Mouse (Mus musculus): ENCODE measurements around the gene F2rl1.
A peak's percentile ranks its signal among the peaks of the same experiment; 100 is the strongest.

The F2rl1 gene

DNA sequence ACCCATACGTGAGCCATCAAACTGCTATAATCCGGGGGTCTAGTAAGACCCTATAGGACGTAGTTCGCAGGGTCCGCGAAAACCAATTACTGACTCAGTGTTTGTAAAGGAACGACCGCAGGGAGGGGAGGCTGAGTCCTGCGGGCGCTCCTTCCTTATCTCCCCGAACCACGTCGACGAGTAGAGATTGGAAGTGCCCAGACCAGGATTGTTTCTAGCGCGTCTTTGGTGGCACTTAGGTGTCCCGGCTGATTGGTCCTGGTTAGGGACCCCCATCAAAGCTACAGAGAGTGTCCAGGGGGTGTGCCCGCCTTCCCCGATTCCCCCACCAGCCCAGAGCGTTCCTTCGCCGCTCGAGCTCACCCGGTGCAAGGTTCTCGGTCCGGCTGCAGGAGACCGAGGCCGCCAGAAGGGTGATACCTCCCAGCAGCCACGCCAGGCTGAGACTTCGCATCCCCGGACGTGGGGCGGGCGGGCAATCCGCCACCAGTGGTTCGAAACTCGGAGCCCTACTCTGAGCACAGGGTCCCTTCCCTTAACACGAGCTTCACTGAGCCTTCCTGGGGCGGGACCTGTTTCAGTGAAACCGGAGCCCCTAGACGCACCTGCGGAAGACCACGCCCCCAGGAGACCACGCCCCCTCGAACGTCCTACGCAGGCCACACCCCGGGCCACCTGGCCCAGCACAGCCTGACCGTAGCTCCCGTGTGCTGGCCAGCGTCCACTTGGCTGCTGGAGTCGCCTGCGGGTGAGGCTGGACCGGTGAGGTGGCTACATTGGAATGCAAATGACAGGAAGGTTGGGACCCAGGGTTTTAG is at the start of gene F2rl1:
Gene F2rl1 (minus strand): TSS at position 554 of the 818 bp plus-strand sequence.
- DNase-seq (ENCODE audit: low read depth) = peak; percentile 82

DNA sequence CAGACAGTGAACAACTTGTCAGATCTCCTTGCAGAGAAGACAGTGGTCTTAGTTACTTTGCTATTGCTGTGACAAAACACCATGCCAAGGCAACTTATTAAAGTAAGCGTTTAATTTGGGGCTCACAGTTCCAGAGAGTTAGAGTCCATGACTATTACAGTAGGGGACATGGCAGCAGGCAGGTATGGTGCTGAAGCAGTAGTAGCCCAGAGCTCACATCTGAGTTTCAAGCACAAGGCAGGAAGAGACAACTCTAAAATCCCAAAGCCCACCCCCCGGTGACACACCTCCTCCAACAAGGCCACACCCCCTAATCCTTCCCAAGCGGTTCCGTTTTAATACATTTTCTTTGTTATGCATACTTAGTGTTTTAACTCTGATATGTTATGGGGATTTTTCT is 45.9 kb upstream of the F2rl1 start:
- no peak for DNase-seq (ENCODE audit: low read depth)

DNA sequence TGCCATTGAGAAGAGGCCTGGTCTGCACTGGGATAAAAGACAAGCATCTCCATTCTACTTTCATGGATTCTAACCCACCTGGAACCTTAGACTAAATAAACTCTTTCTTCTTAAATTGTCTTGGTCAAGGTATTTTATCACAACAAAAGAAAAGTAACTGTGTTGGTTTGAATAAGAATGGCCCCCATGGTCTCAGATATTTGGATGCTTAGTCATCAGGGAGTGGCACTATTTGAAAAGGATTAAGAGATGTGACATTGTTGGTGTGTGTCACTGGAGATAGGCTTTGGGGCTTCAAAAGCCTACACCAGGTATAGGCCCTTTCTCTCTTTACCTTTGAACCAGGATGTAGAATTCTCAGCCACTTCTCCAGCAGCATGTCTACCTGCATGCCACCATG is 44.3 kb upstream of the F2rl1 start:
- DNase-seq (ENCODE audit: low read depth) = no peak

DNA sequence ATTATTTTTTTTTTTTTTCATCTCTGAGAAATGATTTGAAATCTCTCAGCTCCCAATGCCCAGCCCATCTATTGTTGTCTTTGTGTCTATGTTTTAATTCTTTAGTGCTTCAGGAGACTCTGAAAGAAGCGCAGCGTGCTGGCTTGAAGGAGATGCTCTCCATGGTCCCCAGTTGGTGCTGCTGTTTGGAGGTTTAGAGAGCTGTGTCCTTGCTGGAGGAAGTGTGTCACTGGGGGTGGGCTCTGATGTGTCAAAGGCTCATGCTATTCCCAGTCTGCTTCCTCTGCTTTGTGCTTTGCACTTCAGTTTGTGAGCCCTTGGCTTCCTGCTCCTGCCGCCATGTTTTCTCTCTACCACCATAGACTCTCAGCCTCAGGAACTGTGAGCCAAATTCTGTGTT is 43.3 kb upstream of the F2rl1 start:
- no peak for DNase-seq (ENCODE audit: low read depth)

DNA sequence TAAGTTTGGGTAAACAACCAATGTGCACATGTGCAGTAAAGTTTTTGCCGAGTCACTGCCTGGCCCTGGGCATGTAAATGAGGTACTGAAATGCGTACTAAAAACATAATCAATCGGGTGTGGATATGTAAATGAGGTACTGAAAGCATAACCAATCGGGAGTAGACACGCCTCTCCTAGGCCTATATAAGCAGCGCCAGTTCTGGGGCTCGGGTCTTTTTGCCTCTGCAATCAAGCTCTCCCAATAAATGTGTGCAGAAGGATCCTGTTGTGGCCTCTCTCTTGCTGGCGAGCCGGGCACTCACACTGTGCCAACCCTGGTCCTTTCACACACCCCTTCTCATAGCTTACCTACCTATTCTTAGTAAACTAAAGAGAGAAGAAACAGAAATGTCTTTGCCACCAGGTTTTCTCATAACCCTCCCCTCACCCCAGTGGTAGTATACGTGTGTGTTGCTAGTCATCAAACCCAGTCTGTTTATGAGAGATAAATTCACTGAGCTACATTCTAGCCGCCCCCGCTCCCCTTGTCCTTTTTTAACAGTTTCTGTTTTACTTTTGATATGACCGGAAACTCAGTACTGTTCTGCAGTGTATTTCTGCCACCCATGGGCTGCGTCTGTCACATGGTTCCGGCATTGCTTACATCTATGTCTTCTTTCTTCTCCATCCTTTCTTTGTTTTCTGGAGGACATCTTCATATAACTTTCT is 42.0 kb upstream of the F2rl1 start:
- DNase-seq (ENCODE audit: low read depth) = peak; percentile 85

DNA sequence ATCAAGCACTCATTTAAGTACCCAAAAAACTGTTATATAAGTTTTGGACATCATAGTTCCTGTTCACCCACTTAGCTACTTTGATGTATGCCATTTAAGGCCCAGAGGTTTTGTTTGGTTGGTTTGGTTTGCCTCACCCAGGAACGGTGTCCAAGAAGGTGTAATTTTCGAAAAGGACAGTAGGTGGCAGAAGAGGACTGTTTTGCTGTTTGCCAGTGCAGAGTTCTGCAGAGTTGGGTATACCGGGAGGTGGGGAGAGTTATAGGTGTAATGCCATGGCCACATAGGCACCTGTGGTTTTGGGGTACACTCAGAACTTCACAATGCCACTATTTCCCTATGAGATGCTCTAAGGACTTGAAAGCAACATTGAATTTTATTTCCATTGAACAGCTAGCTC is 38.7 kb upstream of the F2rl1 start:
- DNase-seq (ENCODE audit: low read depth) = peak; percentile 93

DNA sequence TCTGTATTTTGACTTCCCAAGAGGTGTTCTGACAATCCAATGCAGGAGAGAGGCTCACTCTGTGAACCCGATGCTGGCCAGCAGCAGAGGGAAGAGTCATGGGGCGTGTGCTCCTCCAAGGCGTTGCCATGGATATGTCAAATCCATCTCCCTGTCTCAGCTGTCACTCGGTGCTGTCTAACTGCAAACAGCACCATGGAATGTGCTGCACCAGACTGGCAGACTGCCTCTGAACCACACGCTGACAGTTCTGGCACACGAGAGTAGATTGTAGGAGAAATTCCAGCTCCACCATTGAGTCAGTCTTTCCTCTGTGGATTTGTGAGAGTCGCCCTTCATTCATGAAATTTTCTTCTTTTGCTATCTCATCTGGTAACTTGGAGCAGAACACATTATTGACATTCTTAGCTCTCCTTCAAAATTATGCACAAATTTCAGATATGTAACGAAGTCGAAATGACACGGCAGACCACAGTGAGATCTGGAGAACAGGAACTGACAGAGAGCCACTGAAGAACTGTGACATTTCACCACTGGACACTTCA is 38.1 kb upstream of the F2rl1 start:
- DNase-seq (ENCODE audit: low read depth) = no peak

DNA sequence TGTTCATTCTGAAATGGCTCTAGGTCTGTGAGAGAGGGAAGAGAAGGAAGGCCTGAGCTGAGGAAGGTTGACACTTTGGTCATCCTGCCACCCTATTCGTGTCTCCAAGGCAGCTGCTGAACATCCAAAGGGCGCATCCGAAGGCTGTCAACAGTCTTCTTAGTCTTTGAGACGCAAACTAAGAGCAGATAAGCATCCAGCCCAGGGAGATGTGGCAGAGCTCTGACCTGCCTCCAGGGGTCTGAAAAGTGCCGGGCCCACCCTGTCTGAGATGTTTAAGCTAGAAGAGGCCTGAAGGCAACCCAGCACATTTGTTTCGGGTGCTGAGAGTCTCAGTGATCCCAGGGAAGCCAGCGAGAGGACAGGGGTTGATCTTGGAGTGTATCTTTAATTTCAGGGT is 32.3 kb upstream of the F2rl1 start:
- DNase-seq (ENCODE audit: low read depth) = no peak

DNA sequence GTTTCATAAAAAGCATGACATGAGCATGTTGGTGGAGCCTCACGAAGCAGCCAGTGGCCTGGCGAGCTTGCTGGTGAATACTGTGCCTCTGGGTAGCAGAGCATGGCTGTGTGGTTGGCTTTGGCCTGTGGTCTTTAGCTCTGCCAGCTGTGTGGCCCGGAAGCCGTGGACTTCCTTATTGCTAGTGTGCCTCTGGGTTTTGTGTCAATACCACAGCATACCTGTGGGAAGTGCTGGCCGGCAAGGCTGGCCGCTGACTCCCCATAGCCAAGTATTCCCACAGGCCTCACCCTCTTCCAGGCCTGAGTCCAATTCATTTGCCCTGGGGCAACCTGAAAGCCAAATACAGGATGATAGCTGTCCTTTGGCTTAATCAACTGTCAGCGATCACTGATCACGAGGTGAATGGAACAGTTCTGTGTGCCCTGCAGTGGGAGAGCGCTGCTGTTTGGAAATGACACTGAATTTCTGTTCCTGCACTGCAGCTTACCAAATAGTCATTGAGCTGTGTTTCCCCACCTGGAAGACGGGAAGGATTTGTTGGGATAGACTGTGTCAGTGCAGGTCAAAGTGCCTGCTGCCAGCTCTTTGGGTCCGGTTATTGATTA is 29.0 kb upstream of the F2rl1 start:
- DNase-seq (ENCODE audit: low read depth) = no peak

DNA sequence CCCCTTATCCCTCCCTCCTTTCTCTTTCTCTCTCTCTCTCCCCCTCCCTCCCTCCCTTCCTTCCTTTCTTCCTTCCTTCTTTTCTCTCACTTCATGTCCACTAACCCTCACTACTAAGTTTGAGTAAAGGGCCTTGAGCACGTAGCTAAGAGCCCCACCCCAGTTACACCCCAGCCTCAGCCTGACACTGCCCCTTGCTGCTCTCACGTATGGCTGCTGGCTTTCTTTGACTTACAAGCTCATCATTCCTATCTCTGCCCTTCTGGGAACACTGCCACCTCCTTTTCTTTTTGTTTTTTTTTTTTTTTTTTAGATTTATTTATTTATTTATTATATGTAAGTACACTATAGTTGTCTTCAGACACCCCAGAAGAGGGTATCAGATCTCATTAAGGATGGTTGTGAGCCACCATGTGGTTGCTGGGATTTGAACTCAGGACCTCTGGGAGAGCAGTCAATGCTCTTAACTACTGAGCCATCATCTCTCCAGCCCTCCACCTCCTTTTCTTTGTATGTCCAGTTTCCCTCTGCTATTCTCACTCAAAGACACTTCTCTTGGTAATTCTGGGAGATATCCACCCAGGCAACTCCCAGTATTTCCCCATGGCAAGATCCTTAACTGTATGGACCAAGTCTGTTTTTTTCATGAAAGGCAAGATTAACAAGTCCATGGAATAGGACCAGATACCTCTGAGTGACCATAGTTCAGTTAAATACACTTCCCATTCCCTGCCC is 25.8 kb upstream of the F2rl1 start:
- DNase-seq (ENCODE audit: low read depth) = no peak

DNA sequence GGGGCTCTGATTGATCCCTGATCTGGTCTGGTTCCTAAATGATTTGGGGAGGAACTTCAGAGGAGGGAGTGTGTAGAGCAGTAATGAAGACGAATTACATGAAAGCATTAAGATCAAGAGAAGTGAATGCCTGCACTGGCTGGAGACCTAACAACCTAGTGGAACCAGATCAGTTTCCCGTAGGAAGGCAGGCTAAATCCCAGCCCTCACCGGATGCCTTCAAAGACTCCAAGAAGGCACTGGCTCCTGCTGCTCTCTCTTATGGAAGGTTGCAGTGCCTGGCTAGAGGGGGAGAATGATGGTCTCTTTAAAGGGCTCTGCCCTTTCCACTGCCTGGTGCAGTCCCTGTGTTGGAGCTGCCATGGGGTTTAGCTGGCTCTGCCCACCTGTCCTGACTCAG is 24.4 kb upstream of the F2rl1 start:
- DNase-seq (ENCODE audit: low read depth) = no peak

DNA sequence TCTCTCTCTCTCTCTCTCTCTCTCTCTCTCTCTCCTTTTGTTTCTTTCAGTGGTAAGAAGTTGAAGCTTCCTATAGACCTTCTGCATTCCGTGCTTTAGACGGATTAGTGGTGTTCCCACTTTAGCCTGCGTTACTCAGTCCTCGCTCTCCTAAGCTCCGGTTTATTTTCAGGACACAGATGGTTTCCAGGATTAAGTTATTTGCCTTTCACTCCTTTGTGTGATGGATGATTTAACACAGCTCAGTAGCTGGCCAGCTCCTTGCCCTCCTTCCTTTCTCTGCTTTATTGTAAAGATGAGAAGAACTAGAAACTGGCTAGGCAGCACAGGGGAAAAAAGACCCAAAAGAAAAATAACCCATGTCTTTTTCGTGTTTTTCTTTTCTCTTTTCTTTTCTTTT is 23.8 kb upstream of the F2rl1 start:
- no peak for DNase-seq (ENCODE audit: low read depth)

DNA sequence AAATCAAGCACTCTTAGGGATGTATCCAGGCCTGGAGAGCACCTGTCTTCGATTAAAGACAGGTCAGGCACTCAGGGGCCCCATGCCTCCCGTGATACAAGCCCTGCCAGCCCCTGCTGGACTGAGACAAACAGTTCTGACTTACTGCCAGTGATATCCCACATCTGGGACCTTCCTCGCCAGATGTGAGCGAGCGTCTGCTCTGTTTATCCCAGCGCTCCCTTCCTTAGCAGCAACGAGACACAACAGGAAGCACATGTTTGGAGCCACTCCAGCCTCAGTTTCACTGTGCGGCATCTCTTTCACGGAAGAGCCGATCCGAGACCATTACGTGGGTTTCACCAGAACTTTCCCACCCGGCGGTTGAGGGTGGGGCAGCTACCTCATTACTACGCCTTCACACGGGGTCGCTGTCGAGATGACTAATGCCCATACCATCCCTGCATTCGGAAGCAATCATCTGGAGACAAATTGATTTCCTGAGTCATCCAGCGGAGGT is 23.3 kb upstream of the F2rl1 start:
- DNase-seq (ENCODE audit: low read depth) = peak; percentile 45

DNA sequence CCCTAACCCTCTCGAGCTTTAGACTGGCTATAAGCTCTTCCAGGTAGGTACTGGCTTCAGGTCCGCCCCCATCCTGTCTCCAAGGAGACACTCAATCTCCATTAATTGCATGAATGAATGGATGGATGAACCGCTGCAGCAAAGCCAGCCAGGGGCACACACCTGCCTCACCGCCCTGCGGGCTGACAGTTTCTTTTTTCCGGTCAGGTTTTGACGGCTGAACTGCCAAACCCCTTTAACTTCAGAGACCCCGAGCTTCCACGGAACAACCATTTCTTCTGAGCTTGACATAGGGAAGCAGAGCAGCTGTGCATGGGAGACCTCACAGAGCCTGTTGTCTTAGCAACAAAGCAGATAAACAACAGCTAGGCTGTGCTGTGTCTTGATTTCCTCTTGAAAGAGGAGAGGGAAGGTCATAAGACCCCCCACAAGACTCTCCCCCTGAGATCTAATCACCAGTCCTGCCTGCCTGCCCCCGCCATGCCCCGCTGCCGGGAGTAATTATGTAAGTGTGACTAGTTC is 22.1 kb upstream of the F2rl1 start:
- no peak for DNase-seq (ENCODE audit: low read depth)

DNA sequence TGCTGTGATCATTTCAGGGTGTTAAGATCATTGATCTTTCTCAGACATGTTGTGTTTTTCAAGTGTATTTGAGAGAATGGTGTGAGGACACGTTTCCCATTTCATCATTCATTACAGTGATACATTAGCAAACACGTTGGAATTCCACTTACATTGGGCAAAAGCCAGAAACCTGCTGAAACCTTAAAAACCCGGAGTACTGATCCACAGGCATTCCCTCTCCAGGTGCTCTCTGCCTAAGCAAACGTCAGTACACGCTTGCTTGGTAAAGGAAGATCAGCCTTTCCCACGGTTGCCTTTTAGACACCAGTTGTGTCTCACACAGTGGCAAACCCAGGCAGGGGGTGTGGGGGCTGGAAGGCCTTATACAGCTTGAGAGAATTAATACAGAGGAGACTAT is 21.2 kb upstream of the F2rl1 start:
- no peak for DNase-seq (ENCODE audit: low read depth)

DNA sequence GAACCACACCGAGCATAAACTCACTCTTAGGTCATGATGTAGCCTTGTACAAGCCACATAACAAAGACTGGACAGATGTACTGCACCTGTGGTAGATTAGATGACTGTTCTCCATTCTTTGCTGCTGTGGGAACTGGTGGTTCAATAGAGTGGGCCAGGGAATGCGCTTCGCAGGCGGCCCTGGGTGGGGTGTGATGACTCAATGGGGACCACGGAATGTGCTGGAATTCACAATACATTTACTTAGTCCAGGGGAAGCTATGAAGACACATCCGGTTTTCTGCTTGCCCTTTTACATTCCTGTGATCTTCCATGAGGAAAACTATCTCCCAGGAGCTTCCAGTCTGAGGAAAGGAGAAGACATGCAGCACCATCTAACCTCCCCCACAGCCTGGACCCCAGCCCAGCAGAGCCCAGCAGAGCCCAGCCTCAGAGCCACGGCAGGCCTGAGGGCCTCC is 20.7 kb upstream of the F2rl1 start:
- no peak for DNase-seq (ENCODE audit: low read depth)

DNA sequence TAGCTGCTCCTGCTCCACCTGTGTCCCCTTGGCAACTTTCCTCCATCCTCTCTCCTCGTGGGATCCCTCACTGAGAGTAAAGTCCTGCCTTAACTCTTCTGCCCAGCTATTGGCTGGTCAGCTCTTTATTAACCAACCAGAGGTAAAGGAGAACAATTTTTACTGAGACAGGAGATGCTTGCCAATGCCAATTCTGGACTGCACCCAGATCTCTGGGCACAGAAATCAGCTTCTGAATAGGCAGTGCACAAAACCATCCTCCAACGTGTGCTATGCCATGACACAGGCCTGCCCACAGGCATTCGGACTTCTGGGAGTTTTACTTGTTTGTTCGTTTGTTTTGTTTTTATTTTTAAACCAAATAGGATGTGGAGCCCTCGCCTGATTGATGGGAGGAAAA is 13.0 kb upstream of the F2rl1 start:
- no peak for DNase-seq (ENCODE audit: low read depth)

DNA sequence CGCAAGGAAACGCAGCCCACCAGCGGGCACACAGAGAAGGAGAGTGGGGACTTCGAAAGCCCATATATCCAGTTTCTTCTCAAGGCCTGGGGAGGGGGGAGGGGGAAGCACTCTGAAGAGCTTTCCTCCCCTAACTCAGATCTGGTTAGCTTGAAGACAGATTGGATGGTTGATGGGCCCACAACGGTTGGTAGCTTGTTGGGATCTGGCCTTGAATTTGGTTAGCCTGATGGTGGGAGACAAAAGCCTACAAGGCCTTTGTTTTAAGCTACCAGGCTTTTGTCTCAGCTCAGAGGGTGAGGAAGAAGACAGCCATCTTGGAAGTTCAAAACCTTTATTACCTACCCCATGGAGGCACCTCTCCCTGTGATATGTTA is 11.1 kb upstream of the F2rl1 start:
- DNase-seq (ENCODE audit: low read depth) = no peak

DNA sequence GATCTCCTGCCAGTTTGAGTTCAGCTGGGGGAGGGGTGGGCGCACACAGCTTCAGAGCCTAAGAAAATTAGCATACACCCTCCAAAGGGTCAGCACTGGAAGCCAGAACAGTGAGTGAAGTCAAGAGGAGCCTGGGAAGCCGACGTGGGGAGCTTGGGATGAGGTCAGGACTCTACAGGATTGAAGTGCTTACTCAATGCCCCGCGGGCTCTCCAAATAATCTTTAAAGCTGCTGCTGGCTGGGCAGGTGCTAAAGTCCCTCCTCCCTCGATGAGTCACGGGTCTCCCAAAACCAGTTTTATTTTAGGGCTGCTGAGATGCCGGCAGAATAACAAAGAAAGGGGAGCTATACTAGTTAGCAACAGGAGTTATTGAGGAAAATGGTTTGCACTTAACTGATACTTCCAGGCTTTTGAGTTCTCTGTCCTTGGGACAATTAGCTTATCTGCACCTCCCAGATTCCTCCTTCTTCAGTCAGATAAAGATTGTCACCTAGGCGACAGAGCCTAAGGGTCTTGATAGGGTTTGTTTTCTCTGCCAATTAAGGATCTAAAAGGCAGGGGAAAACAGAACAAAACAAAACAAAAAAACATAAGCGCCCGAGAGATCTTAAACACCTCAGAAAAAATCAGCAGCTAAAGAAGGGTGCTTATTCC is 10.6 kb upstream of the F2rl1 start:
- DNase-seq (ENCODE audit: low read depth) = no peak

DNA sequence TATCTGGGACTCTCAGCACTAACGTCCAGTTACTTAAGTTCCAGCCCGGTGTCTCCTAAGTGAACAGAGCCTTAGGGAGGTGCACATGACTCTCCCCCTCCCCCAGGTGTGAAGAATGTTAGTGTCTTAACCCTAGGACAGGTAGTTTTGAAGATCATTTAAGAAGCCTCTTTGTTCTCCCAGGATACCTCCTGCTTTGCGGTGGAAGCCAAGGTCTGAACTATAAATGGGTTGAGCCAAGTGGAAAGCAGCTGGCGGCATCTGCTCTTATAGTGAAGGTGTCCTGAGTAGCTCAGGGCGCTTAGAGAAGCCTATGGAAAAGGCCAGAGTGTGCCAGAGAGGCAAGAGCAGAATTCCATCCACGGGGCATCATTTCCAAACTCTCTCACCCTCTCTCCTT is 10.0 kb upstream of the F2rl1 start:
- no peak for DNase-seq (ENCODE audit: low read depth)

DNA sequence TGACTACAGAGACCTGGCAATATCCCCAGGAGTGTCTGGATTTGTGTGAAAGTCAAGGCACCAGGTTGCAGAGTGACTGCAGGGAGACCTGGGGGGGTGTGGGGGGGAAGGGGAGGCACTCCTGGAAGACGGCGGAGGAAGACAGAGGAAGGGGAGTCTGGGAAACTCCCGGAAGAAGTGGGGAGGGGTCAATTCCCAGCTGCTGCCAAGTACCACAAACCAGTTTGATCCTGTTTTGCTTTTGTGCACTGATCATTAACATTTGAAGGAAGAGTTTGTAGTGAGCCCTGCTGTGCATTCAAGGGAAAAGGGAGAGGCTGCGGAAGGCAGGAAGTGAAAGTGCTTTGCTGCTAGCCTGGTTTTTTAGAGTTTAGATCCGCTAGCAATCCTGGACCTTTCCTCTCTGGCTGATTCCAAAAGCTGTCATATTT is 9.1 kb upstream of the F2rl1 start:
- DNase-seq (ENCODE audit: low read depth) = no peak

Data from induced T-regulatory cell, adult 2 months (primary cell).